Mouse (Mus musculus) liver, embryonic 15.5 days (tissue): ENCODE data around the gene Nemp1. TPM values are rescaled to one million over a fixed set of nuclear protein-coding genes. Genes with fewer than 3 reads are reported as not detected.

Experiments used
- ATAC-seq: fragments of 200-750 bp; cut with Nextera tagmentation; 2 replicates; pipeline ENCODE4 v1.8.0; 2017; ENCODE audit warnings: moderate number of reproducible peaks, mild to moderate bottlenecking, moderate library complexity; ENCODE audit not compliant: insufficient read depth
- H3K27ac ChIP-seq: fragments of 300-500 bp; sonication (generic); replicated peaks from 2 replicates; pipeline ENCODE4 v1.5.1; 2015; ENCODE audit warnings: mild to moderate bottlenecking, inconsistent platforms
- H3K27me3 ChIP-seq: fragments of 300-500 bp; sonication (generic); 2 replicates; pipeline ENCODE4 v1.6.1; 2015; ENCODE audit warnings: mild to moderate bottlenecking, inconsistent platforms
- H3K36me3 ChIP-seq: fragments of 300-500 bp; sonication (generic); replicated peaks from 2 replicates; pipeline ENCODE4 v1.6.1; 2015; ENCODE audit warnings: moderate library complexity, mild to moderate bottlenecking, inconsistent platforms
- H3K4me1 ChIP-seq: fragments of 300-500 bp; sonication (generic); replicated peaks from 2 replicates; pipeline ENCODE4 v1.6.1; 2015; ENCODE audit warnings: inconsistent platforms
- H3K4me2 ChIP-seq: fragments of 300-500 bp; sonication (generic); 2 replicates; pipeline ENCODE4 v1.6.1; 2015; ENCODE audit warnings: moderate library complexity, mild to moderate bottlenecking, inconsistent platforms
- H3K4me3 ChIP-seq: fragments of 300-500 bp; sonication (generic); replicated peaks from 2 replicates; pipeline ENCODE4 v1.5.1; 2015; ENCODE audit warnings: mild to moderate bottlenecking, inconsistent platforms
- H3K9ac ChIP-seq: fragments of 300-500 bp; sonication (generic); 2 replicates; pipeline ENCODE4 v1.6.1; 2015; ENCODE audit warnings: moderate library complexity, mild to moderate bottlenecking, inconsistent platforms
- H3K9me3 ChIP-seq: fragments of 300-500 bp; sonication (generic); replicated peaks from 2 replicates; pipeline ENCODE4 v1.6.1; 2016; ENCODE audit warnings: inconsistent platforms
- WGBS: fragments of 180-500 bp; shearing (Covaris S2); methylation state at CpG from one replicate; pipeline ENCODE4 v1.1.7; 2015; ENCODE audit warnings: mixed read lengths; ENCODE audit not compliant: insufficient replicate concordance; 5-methylcytosine and 5-hydroxymethylcytosine counted together
- polyA plus RNA-seq: library from polyadenylated mRNA; unstranded; fragments of >200 nt; fragmentation: Nextera tagmentation; extraction: Ambion mirVana; gene quantifications from 2 replicates; pipeline ENCODE4 v1.2.1, GENCODE M21; 2015

Gene Nemp1
- polyA plus RNA-seq: 5.3 and 5.7 TPM in 2 replicates

DNA sequence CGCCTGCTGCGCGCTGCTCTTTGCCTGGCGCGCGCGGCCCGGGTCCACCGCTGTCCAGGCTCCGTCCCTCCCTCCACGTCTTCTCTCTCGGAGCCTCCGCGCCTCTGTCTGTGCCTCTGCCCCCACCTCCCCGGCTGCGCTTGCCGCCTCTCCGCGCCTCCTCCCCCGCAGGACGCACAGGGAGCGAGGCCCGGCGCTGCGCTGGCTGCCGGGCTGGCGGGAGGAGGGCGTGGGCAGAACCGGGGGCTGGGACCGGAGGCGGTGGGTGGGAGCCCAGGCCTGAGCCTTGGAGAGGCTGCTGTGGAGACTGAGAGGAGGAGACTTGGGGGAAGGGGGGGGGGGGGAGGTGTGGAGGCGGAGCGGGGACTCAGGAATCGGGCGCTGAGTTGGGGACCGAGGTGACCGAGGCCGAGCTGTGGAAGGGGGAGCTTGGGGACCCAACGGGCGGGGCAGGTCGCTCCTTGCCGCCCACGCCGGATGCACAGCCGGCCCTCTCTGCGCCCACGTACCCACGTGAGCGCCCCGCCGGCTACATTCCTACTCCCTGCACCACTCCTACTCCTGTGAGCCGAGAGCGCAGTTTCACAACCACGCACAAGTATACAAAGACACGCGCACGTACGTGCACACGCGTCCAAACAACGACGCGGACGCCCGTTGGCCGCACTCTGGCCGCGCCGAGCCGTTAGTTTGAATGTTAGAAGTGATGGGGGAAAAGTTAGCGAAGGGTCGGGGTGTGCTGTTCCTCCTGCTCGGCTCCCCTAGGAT is at the start of gene Nemp1:
Nemp1 (plus strand) TSS at position 401 of the 768 bp plus-strand sequence.
- H3K36me3 ChIP-seq: no peaks in the 10 kb centered on the region

DNA sequence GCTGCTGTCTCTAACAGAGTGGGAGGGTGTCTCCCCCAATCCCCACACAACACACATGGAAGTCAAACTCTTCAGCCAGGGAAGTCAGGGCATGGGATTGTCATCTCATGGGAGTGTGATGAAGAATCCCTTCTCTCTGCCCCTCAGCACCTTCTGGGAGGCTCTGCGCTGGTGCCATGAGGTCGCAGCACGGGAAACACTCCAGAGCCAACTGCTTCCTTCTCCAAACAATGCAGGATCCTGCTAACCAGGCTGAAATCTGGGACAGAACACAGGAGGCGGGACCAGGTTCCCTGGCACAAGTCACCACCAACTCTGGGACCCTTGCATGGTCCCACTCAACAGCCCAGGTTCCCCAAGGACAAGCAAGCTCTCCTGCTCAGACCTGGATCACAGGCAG is 49.4 kb upstream of the Nemp1 start:
- peaks cover 60% of the 10 kb centered on the region for H3K4me1 ChIP-seq
- no peak overlapping the region for H3K4me3 ChIP-seq
- peak overlapping the region; percentile 33; the same call in 1 of the 2 replicates for H3K27ac ChIP-seq
- no peaks in the 10 kb centered on the region for H3K36me3 ChIP-seq
- H3K9ac ChIP-seq: no peak overlapping the region
- H3K9me3 ChIP-seq: no peaks in the 10 kb centered on the region
- no peak for ATAC-seq
- peaks cover 71% of the 10 kb centered on the region for H3K27me3 ChIP-seq
- H3K4me2 ChIP-seq: peak overlapping the region; percentile 6; the same call in 1 of the 2 replicates
- whole genome bisulfite sequencing: 32% methylated on average over 4 of the region's 4 CpGs

More for the DNA sequence above, at the start of gene Nemp1:
- H3K27me3 ChIP-seq: peaks cover 81% of the 10 kb centered on the region
- peaks cover 65% of the 10 kb centered on the region for H3K4me1 ChIP-seq
- H3K27ac ChIP-seq: peak within 1 kb of the TSS; percentile 80
- peak; percentile 60 for ATAC-seq
- peak within 1 kb of the TSS; percentile 71 for H3K4me2 ChIP-seq
- peak within 1 kb of the TSS; percentile 27; the same call in 1 of the 2 replicates for H3K9ac ChIP-seq
- no peaks in the 10 kb centered on the region for H3K9me3 ChIP-seq
- WGBS: under 1% methylated on average over 65 of the region's 73 CpGs
- peak within 1 kb of the TSS; percentile 58 for H3K4me3 ChIP-seq

DNA sequence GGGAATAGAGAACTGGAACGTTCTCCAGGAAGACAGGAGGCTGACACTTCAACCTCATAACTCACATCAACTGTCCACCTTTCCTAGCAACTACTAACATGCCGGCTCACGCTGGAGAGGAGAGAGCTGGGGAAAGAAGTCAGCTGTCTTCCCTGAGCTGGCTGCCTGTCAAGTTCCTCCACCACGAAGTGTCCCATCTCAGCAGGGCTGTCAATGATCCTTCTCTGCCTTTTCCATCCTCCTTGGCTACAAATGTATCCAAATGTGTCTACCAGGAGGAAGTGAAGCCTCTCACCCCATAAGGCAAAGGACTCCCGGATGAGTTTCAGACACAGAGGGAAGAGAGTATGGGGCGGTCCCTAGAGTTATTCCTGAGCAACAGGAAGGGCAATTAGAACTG is 48.5 kb upstream of the Nemp1 start:
- peaks cover 54% of the 10 kb centered on the region for H3K4me1 ChIP-seq
- 0 out of 2 replicates have a peak overlapping the region, but pooled peaks have one; percentile 57 for H3K4me3 ChIP-seq
- WGBS: 19% methylated on average over 6 of the region's 6 CpGs
- ATAC-seq: no peak
- no peaks in the 10 kb centered on the region for H3K9me3 ChIP-seq
- H3K27ac ChIP-seq: no peak overlapping the region
- H3K27me3 ChIP-seq: peaks cover 72% of the 10 kb centered on the region
- peak overlapping the region; percentile 72 for H3K4me2 ChIP-seq
- no peaks in the 10 kb centered on the region for H3K36me3 ChIP-seq
- no peak overlapping the region for H3K9ac ChIP-seq

DNA sequence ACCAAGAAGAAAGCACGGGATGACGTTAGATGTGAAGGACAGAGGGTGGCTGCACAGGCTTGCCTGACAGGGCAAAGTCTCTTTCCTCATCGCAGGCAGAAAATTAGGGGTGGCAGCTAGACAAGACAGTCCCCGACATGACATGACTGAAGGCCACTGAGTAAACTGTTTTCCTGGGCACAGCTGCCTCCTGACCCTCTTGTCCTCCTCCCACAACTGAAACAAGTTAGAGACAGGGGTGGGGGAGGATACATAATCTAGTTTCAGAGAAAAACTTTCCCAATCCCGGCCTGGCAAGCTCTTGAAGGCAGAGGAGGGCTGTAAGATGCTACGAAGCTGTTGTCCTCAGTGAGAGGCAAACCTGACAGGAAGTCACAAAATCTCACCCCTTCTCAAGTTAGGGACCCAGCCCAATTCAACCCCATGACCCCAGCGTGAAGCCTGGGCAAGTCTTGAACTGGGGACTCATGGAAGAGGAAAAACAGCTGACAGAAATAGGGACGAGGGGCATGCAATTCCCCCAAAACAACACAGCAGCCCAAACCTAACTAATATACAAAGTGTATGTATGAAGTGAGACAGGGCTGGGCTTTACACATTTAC is 47.5 kb upstream of the Nemp1 start:
- no peak for ATAC-seq
- H3K4me2 ChIP-seq: peak overlapping the region; percentile 72
- peak overlapping the region; percentile 42; the same call in 1 of the 2 replicates for H3K9ac ChIP-seq
- H3K27ac ChIP-seq: peak overlapping the region; percentile 71
- peaks cover 72% of the 10 kb centered on the region for H3K27me3 ChIP-seq
- H3K36me3 ChIP-seq: no peaks in the 10 kb centered on the region
- H3K9me3 ChIP-seq: no peaks in the 10 kb centered on the region
- H3K4me1 ChIP-seq: peaks cover 46% of the 10 kb centered on the region
- WGBS: 19% methylated on average over 8 of the region's 8 CpGs
- peak overlapping the region; percentile 57 for H3K4me3 ChIP-seq

DNA sequence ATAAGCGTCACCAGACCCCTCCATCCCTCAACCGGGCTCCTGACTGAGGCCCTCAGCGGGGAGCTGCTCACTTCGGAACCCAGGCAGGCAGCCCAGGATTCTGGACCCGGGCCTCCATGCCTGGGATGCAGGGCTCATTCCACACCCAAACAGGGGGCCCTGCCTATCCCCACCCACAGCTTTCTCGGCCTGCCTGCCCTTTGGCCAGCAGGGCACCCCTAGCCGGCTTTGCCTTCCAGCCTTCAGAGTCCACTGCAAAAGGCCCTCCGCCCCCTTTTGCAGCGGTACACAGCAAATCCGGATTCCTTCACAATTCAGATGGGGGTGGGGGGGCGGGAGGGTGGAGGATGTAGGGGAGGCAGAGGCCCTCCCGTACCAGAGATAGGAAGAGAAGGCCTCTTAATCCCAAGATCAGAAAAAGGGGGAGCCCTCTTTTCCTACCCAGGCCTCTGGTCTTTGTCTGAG is 46.7 kb upstream of the Nemp1 start:
- Histone ChIP-seq H3K4me3 (peak overlapping the region; percentile 57), H3K4me1 (peaks cover 39% of the 10 kb centered on the region), H3K27me3 (peaks cover 72% of the 10 kb centered on the region), H3K36me3 (no peaks in the 10 kb centered on the region), H3K9ac (peak overlapping the region; percentile 42; the same call in 1 of the 2 replicates), H3K9me3 (no peaks in the 10 kb centered on the region), H3K27ac (peak overlapping the region; percentile 71), H3K4me2 (peak overlapping the region; percentile 72)
- WGBS: 13% methylated on average over 12 of the region's 12 CpGs
- ATAC-seq: no peak

DNA sequence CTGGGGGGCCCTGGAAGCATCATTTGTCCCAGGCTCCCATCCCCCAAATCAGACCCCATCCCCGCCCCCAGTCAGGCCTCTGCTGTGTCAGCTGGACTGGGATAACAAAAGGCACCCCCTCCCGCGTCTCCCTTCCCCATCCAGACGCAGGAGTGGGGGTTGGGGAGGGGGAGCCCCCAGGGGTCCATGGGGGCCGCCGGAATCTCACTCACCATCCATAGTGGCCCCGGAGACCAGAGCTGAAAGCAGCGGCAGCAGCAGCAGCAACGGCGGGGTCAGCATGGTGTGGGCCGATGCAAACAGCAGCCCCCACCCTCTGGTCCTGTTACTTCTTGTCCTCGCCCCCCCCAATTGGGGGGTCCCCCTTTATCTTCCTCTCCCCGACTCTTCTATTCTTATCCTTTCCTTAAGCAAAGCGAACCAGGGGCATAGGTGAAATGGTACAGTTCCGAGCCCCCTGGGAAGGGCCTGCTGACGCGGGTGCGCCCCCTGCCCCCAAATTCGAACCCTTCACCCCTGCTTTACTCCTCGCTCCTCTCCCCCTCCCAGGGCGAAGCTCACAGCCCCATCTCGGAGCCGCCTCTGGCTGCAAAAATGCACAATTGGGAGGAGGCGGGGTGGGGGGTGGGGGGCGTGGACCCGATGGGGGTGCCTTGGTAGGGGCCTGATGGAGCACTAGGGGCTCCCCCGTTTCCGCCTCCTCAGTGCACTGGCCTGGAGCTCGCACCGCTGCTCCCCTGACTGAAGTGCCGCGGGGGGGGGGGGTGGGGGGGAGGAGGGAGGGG is 46.1 kb upstream of the Nemp1 start, which contains the start of gene Lrp1:
Lrp1 (minus strand) TSS at position 743 of the 785 bp plus-strand sequence.
- H3K9me3 ChIP-seq: no peaks in the 10 kb centered on the region
- ATAC-seq: peak; percentile 33

DNA sequence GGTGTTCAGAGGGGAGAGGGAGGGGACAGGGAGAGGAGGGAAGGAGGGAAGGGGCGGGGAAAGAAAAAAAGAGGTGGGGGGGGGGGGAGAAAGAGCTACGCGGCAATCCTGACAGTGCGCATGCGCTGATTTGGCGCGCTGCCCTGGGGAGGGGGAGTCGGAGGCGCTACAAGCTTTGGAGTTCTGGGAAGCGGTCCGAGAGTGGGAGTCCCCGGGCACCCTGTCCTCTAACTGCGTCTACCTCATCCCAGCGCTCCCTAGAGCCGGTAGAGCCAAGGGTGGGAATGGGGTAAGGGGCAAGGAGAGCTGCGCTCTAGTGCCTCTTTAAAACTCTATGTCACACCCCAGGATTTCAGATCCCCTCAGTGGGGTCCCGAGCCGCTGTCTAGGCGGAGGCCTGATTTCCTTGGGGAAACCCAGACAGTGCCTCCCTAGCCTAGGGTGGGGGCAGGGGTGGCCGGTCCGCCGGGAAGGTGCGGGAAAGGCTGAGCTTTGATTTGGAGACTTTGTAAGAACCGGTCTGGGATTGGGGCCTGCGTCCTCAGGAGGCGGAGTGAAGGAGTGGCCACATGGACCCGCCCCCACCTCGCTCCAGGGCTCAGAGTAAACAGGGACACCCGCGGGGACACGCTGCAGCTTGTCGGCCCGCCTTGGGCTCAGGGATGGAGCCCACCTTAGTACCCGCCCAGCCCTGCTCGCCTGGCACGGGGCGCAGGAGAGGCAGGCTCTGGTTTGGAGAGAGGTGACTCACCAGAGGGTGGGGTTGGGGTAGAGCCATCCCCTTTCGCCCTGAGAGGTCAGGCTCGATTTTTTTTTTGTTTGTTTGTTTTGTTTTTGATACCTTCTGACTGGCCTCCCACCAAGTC is 45.3 kb upstream of the Nemp1 start:
- WGBS: under 1% methylated on average over 33 of the region's 39 CpGs
- H3K4me3 ChIP-seq: peak overlapping the region; percentile 57
- H3K36me3 ChIP-seq: no peaks in the 10 kb centered on the region
- H3K9ac ChIP-seq: peak overlapping the region; percentile 37; the same call in 1 of the 2 replicates
- peak overlapping the region; percentile 89 for H3K27ac ChIP-seq
- peak overlapping the region; percentile 72 for H3K4me2 ChIP-seq
- ATAC-seq: peak; percentile 75
- no peaks in the 10 kb centered on the region for H3K9me3 ChIP-seq
- peaks cover 25% of the 10 kb centered on the region for H3K4me1 ChIP-seq
- peaks cover 63% of the 10 kb centered on the region for H3K27me3 ChIP-seq

More for the DNA sequence above, 46.1 kb upstream of the Nemp1 start, which contains the start of gene Lrp1:
- Histone ChIP-seq H3K27ac (peak within 1 kb of the TSS; percentile 89), H3K27me3 (peaks cover 71% of the 10 kb centered on the region), H3K9ac (peak within 1 kb of the TSS; percentile 42), H3K4me1 (peaks cover 33% of the 10 kb centered on the region), H3K4me2 (peak within 1 kb of the TSS; percentile 72), H3K36me3 (no peaks in the 10 kb centered on the region), H3K4me3 (peak within 1 kb of the TSS; percentile 57)
- WGBS: 6% methylated on average over 26 of the region's 32 CpGs

DNA sequence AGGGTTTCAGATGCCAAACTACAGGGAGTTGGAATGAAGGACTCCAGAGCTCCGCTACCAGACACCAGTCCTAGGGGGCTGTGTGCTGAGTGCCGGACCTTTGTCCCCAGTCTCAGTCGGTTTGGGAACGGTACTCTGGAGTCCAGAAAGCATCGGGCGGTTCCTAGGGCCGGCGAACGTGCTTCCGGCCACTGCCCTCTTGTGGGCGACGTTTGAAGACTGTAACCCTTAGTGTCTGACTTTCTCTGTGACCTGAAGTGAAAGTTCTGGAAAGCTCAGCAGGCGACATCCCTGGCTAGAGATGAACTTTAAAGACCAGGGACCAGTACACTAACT is 44.7 kb upstream of the Nemp1 start:
- H3K4me2 ChIP-seq: peak overlapping the region; percentile 72

DNA sequence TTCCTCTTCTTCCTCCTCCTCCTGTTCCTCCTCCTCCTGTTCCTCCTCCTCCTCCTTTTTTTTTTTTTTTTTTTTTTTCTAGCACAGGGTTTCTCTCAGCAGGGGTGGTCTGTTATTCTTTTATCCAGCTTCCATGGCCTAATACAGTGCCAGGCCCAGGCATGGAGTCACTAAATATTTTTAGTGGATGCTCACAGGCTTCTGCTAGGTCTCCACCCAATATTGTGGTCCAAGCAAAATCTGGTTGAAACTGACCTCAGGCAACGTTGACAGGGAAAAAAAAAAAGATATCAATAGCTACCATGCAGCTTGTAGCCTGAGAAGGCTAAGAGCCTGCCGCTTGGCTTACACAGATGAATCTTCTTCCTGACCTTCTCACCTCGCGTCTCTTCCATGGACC is 44.0 kb upstream of the Nemp1 start:
- Histone ChIP-seq H3K4me1 (peaks cover 14% of the 10 kb centered on the region; the same call in 1 of the 2 replicates), H3K27ac (peak overlapping the region; percentile 89), H3K9me3 (no peaks in the 10 kb centered on the region), H3K36me3 (no peaks in the 10 kb centered on the region), H3K9ac (no peak overlapping the region), H3K4me2 (no peak overlapping the region), H3K27me3 (peaks cover 52% of the 10 kb centered on the region), H3K4me3 (no peak overlapping the region)
- 53% methylated on average over 4 of the region's 4 CpGs for WGBS
- ATAC-seq: no peak

More for the DNA sequence above, 44.7 kb upstream of the Nemp1 start:
- WGBS: 2% methylated on average over 13 of the region's 13 CpGs
- Histone ChIP-seq H3K4me3 (peak overlapping the region; percentile 57), H3K9me3 (no peaks in the 10 kb centered on the region), H3K27me3 (peaks cover 58% of the 10 kb centered on the region), H3K9ac (no peak overlapping the region), H3K27ac (peak overlapping the region; percentile 89), H3K4me1 (peaks cover 20% of the 10 kb centered on the region), H3K36me3 (no peaks in the 10 kb centered on the region)
- peak; percentile 49 for ATAC-seq
